Mouse (Mus musculus) G1E (cell line): ENCODE data around the gene Mrpl47.

ENCODE experiments used
- CTCF ChIP-seq: IDR thresholded peaks from 2 replicates; pipeline ENCODE4 v1.5.1; 2012; ENCODE audit warnings: low read depth, low read length, inconsistent platforms, mixed read lengths
- GATA1 ChIP-seq: IDR thresholded peaks from 2 replicates; pipeline ENCODE4 v1.6.1; 2012; ENCODE audit warnings: borderline replicate concordance, low read length, inconsistent platforms, mixed read lengths
- POLR2AphosphoS5 ChIP-seq: IDR thresholded peaks from 2 replicates; pipeline ENCODE4 v1.6.1; 2012; ENCODE audit warnings: low read depth, low read length, inconsistent platforms; ENCODE audit not compliant: insufficient replicate concordance
- TAL1 ChIP-seq: conservative IDR thresholded peaks from 2 replicates; pipeline ENCODE4 v1.6.1; 2012; ENCODE audit warnings: low read depth, low read length, inconsistent platforms, mixed read lengths

DNA sequence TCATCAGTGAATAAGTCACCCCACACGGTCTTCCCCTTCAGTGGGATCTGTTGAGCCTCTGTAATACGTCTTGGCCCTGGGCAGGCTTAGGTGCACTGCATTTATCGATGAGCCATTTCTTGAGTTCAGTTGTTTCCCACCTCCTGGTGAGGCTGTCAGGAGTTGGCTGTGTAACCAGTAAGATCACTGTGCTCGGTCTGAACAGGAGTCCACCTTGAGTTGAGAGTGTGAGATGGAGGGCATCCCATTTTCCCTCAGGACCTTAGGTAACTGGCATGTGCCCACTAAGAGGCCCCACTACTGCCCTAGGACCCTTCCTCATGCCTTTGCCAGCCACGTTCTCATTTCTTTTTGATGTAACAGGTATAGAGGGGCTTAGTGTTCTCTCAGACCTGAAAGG, 11.5 kb downstream of the Mrpl47 start:
- TF ChIP-seq TAL1 (no peak), CTCF (no peak), GATA1 (no peak), POLR2AphosphoS5 (no peak)
